ENCODE assay signal across 25 mouse cellular contexts in the genomic region with DNA sequence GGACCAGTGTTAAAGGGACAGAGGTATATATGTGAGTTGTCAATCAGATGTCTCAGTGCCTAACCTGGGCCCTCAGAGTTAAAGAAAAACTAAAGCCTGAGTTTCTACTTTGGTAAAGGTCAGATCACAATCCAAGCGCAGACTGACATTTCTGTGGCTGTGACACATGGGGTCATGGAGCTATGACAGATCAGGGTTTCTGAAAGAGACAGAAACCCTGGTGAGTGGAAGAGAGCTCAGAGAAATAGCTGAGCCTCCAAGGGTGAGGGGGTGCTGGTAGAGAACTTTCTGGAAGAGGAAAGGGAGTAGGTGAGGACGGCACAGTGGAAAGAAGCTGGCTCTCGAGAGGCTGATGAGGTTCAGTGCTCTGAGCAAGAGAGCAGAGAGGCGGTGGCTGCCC. TPM values are rescaled to one million over a fixed set of nuclear protein-coding genes. Genes with fewer than 3 reads are reported as not detected.
"Had no signal": no experiment of that assay in that cellular context is flagged by ENCODE, and none has a peak within 500 bp of the region (broad histone marks: within the 10 kb centered on the region; RNA-seq: fewer than 3 reads in every experiment).

No protein-coding gene starts in this region.

- H3K4me3 ChIP-seq: lung, embryonic 15.5 days; megakaryocyte, embryonic 14.5 days; midbrain, embryonic 13.5 days; midbrain, embryonic 15.5 days; neural tube, embryonic 12.5 days; stomach, embryonic 15.5 days had no signal

- H3K9me3 ChIP-seq: lung, embryonic 15.5 days; megakaryocyte, embryonic 14.5 days; midbrain, embryonic 13.5 days; midbrain, embryonic 15.5 days; neural tube, embryonic 12.5 days; stomach, embryonic 15.5 days had no signal

- H3K9ac ChIP-seq: liver, postnatal 0 days; lung, embryonic 15.5 days; midbrain, embryonic 13.5 days; midbrain, embryonic 15.5 days; neural tube, embryonic 12.5 days; stomach, embryonic 15.5 days had no signal

- H3K36me3 ChIP-seq: lung, embryonic 15.5 days; midbrain, embryonic 13.5 days; midbrain, embryonic 15.5 days; neural tube, embryonic 12.5 days; stomach, embryonic 15.5 days had no signal

- ATAC-seq: liver, postnatal 0 days; lung, postnatal 0 days; midbrain, embryonic 13.5 days; midbrain, embryonic 15.5 days had no signal

- H3K4me2 ChIP-seq: lung, embryonic 15.5 days; midbrain, embryonic 11.5 days; midbrain, embryonic 13.5 days; midbrain, embryonic 15.5 days; neural tube, embryonic 12.5 days; stomach, embryonic 15.5 days had no signal

- H3K27me3 ChIP-seq: lung, embryonic 15.5 days; midbrain, embryonic 13.5 days; midbrain, embryonic 15.5 days; neural tube, embryonic 12.5 days; stomach, embryonic 15.5 days had no signal

- H3K27ac ChIP-seq: lung, embryonic 15.5 days; macrophage; midbrain, embryonic 13.5 days; midbrain, embryonic 15.5 days; neural tube, embryonic 12.5 days; stomach, embryonic 15.5 days; stomach, postnatal 0 days had no signal

- DNase-seq: liver, postnatal 0 days; lung, adult 2 months; lung, postnatal 14 days; lung, postnatal 36 days; right cerebral cortex, postnatal 14 days; thymus, adult 2 months; thymus, postnatal 25 days; thymus, postnatal 4 days had no signal

RNA-seq across cellular contexts. Expression of a gene that starts 6.9 kb away (rescaled TPM):
- polyA plus RNA-seq: macrophage had no signal

RNA-seq across cellular contexts. Expression of a gene that starts 19.5 kb away (rescaled TPM):
- total RNA-seq: megakaryocyte progenitor cell, adult 5-6 weeks; midbrain, postnatal 0 days; monocyte, adult 5-6 weeks had no signal
- polyA plus RNA-seq: liver, postnatal 0 days; macrophage; midbrain, embryonic 11.5 days; spleen, adult 2 months had no signal

RNA-seq across cellular contexts. Expression of a gene that starts 25.1 kb away (rescaled TPM):
- total RNA-seq: monocyte, adult 5-6 weeks; neutrophil, adult 5-6 weeks had no signal
- polyA plus RNA-seq: macrophage; midbrain, embryonic 15.5 days; midbrain, postnatal 0 days; neural tube, embryonic 12.5 days; neural tube, embryonic 14.5 days had no signal

RNA-seq across cellular contexts. Expression of a gene that starts 29.6 kb away (rescaled TPM):
- total RNA-seq: megakaryocyte progenitor cell, adult 5-6 weeks; midbrain, postnatal 0 days; monocyte, adult 5-6 weeks; neutrophil, adult 5-6 weeks had no signal
- polyA plus RNA-seq: macrophage; midbrain, embryonic 11.5 days; midbrain, embryonic 13.5 days; midbrain, embryonic 15.5 days; midbrain, postnatal 0 days; neural tube, embryonic 12.5 days; neural tube, embryonic 14.5 days; urinary bladder, adult 2 months had no signal
